Mouse (Mus musculus) thymus, postnatal 10 days (tissue): ENCODE measurements around the gene Ccdc106.

Experiments used
- DNase-seq, 2 experiments: peaks; one replicate each; pipeline ENCODE4 v3.0.0; 2021; ENCODE audit warnings: low spot score in 2 of 2

Gene Ccdc106

DNA sequence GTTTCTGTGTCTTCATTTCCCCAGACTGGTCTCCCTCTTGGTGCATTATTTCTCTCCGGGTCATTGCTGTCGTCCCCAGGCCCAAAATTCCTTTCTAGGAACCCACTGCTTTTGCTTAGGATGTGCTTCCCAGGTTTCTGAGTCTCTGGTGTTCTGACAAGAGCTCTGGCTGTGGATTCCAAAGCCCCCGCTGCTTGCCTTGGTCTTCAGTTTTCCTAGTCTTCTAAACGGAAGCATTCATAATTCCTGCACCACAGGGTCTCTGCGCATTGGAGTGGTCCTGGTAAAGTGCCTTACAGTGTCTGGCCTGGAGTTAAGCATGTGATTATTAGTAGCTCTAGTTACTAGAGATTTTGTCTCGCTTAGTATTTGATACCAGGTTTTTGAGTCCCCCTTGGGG lies 60.5 kb downstream of the Ccdc106 start:
- no peak for DNase-seq

DNA sequence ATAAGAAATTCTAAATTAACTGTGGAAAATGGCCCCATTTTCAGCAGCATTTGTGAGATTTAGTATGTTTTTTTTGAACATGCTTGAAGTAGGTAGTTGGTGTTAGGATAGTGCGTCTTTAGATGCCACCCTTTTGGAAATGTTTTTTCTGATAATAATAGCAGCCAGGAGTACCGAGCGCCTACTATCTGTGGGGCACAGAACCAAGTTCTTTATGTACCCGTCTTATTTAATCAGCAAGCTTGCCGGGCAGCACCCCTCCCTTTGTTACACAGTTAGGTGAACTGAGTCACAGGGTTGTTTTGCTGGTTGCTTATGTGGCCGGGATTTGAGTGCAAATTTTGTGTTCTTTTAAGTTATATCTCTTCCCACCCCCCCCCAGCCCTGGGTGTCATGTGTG lies 60.9 kb downstream of the Ccdc106 start:
- DNase-seq, result no peak

DNA sequence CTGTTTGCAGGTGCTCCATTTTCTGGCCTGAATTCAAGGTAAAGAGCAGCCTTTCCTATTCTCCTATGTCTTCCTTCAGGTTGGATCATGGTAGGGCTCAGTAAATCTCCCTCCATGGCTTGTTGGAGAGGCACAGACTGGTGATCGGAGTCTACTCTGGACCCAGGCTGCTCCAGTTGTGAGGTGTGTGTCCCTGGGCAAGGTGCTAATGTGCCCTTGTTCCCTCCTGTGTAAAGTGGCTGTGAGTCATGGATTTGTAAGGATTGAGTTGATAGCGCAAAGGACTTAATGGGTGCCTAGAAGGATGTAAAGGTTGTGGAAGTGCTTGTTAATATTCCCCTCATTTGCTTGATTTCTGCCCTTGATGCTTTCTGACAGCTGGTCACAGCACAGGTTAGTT lies 61.6 kb downstream of the Ccdc106 start:
- no peak for DNase-seq

DNA sequence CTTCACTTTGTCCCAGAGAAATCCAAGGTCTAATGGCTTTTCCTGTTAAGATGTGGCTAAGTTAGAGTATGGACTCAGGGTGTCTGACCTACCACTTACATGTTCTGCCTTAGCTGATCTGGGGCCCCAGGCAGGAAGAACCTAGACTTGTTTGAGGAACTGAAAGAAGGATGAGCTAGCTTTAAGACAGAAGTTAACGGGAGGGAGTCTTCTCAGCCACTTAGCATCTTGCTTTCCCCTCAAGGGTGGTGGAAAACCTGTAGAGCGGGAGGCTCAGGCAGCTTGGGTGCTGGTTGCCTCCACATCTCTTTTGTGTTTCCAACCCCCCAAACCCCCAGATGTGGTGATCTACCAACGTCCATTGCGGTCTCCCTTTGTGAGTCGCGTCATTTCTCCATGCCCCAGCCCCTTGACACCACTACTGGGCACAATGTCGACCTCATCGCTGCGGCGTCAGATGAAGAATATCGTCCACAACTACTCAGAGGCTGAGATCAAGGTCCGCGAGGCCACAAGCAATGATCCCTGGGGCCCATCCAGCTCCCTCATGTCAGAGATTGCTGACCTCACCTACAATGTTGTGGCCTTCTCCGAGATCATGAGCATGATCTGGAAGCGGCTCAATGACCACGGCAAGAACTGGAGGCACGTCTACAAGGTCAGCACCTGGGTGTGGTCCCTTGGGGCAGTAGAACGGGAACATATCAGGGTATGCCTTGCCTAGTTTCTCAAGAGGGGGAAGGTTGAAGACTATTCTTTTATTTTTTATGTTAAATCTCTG lies 63.2 kb downstream of the Ccdc106 start:
- no peak for DNase-seq

DNA sequence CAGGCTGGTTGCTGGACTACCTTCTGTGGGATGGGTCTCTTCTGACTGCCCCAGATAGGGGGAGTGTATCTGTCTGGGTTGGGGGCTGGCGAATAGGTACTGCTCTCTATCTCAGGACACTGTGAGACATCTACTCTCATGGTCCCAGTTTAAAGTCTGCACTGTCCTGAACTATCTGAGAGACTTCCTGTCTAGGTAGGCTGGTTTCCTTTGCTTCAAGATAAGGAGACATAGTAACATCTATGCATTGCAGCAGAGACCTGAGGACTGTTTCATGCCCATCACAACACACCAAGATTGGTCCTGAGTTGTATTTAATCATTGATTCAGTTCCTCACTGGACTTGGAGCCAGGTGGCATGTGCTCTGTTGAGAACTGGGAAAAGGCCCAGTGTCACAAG lies 65.2 kb downstream of the Ccdc106 start:
- DNase-seq, result no peak

DNA sequence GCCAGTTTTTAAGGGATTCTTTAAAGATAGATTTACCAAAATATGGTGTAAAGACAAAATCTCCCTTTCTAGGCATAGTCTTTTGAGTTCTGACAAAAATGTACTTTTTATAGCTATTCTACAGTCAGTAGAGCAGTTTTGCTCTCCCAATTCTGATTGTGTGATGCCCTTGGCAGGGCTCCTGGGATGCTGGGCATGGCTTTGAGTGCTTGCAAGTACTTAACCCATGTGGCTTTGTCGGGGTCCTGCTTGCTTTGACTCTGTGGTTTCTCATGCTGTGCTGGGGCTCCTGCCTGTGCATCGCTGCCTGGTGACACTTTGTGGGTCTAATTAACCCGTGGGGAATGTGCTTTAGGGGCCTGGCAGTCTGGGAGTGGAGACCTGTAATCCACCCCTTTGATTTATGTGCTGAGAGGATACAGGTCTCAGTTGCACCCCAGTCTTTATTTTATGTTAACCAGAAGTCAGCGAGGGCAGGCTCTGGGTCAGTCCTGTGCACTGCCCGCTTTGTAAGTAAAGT lies 66.6 kb downstream of the Ccdc106 start:
- DNase-seq, result no peak

DNA sequence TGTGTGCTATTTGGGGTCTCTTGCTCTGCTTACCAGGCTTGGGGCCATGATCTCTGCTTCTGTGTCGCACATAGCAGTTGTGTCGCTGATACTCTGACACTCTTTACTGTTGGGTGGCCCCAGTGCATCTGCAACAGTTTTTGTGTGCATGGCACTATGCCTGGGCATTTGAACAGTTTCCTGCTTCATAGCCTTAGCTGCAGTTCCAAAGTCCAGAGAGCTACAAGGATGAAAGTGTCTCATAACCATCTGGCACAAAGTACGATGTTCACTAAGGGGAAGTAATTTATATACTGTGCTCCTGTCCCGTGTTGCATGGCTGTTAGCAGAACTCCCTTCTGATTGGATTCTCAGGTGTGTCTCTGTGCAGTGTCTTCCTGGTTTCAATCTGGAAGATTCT lies 67.5 kb downstream of the Ccdc106 start:
- DNase-seq, result no peak

DNA sequence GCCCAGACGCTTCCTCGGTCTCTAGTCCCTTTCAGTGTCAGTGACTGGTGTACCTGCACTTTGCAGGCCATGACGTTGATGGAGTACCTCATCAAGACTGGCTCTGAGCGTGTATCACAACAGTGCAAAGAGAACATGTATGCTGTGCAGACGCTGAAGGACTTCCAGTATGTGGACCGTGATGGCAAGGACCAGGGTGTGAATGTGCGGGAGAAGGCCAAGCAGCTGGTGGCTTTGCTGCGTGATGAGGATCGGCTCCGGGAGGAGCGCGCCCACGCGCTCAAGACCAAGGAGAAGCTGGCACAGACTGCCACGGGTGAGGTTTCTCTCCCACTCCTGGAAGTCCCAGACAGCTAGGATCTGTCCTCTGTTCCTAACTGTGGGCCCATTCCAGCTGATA lies 69.5 kb downstream of the Ccdc106 start:
- DNase-seq, result no peak

DNA sequence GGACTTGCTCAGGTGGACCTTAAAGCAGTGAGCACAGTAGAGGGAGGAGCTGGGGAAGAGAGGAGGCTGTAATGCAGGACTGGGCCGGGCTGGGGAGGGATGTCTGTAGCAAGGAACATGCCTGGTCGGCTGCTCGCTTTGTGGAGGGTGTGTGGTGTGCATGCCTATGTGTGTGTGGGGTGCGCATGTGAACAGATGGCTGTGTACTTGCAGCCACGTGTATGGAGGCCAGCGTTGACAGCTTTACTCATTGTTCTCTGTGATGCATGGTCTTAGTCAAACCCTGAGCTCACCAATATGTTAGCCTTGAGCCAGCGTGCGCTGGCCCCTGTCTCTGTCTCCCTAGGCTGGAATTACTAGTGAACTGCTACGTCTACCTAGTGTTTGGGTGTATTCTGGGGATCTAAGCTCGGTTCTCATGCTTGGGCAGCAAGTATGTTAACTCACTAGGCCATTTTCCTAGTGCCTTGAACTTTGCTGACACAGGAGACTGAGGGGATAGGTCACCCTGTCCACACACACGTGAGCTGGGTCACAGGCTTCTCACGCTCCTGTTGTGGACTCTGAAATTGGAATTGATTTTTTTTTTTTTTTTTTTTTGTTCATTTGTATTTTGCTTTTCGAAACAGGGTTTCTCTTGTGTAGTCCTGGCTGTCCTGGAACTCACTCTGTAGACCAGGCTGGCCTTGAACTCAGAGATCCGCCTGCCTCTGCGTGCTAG lies 70.8 kb downstream of the Ccdc106 start:
- DNase-seq, result no peak

DNA sequence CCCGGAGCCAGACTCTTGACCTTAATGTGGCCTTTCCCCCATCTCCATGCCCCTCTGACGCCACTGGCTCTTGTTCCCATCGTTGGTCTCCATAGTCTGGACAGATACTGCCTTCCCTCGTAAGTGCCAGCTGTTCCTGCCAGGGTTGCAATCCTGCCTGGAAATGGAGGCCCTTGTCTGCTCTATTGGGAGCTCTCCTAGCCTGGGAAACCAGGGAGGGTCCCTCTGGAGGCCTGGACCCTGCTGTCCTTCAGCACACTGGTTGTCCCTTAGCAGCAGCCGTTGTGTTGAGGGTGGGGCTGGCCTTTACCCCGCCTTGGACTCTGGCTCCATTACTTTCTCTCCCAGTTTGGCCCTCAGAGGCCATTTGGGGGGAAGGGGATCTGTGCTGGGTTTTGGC lies 72.0 kb downstream of the Ccdc106 start:
- DNase-seq, result no peak

DNA sequence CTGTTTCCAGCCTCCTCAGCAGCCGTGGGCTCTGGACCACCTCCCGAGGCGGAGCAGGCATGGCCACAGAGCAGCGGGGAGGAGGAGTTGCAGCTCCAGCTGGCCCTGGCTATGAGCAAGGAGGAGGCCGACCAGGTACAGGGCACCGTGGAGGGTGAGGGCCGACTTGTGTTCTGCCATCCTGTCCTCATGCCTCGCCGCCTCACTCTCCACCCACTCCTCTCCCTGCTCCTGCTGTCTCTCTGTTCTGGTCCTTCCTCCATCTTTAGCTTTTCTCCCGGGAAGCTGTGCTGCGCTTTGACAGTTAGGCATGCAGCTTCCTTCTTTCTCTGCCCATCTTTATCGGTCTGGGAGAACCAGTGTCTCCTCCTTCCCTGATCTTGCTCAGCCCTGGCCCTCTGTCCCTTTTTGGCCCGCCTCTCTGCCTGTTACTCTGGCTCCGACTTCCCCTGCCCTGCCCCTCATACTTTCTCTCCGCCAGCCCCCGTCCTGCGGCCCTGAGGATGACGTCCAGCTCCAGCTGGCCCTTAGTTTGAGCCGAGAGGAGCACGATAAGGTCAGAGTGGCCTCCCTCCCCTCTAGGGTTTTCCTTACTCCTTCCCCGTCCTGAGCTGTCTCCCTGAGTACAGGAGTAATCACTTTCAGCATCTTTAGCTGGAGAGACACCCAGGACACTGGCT lies 72.6 kb downstream of the Ccdc106 start:
- no peak for DNase-seq

DNA sequence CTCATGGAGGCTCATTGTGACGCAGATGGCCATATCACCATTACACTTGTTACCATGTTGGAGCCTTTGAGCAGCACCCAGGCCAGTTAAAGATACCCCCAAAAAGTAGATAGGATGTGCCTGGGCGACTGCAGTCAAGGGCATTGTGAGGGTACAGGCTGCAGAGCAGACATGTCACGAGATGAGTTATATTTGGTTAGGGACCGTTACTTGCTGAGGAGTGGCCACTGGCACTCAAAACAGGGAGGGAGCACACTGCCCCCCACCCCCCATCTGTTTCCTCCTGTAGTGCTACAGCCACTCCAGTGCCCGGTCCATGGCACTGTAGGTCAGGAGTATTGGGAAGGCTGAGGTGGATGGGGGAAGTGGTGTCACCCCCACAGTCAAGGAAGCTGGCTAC lies 78.4 kb downstream of the Ccdc106 start:
- no peak for DNase-seq

DNA sequence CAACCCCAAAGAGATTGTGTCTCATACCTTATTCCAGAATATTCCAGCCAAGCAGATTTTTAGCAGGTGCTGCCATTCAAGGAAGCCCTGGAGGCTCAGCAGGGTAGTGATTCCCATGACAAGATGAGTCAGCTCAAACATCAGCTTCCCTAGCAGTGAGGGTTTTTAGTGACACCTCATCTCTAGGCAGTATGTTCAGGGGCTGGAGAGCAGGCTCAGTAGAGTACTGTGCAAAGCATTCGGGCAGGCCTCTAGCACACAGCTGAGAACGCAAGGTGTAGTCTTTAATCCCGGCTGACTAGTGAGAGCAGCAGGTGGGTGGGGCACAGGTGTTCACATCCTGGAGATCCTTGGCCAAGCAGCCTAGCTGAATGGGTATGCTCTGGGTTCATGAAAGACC lies 79.4 kb downstream of the Ccdc106 start:
- DNase-seq, result no peak

DNA sequence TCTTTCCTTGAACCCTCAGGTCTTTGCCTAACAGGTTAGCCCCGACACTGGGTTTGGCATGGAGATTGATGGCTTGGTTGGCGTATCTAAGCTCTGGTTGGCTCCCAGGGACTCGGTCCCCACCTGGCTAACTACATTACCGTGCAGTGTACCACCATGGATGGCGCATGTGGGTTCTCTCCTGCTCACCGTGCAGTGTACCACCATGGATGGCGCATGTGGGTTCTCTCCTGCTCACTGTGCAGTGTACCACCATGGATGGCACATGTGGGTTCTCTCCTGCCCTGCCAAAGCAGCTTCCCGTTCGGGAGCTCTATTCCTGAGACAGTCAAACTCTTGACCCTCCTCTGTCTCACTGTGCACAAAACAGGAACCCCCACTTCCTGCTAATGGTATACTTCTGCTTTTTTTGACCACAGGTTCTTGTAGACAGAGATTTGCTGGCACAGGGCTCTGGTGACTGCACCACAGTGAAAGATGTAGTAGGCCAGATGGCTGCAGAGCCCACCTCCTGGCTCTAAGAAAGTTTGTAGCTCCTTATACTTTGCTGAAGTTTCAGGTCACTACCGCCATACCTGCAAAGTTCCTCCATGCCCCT lies 80.8 kb downstream of the Ccdc106 start:
- DNase-seq, result no peak

DNA sequence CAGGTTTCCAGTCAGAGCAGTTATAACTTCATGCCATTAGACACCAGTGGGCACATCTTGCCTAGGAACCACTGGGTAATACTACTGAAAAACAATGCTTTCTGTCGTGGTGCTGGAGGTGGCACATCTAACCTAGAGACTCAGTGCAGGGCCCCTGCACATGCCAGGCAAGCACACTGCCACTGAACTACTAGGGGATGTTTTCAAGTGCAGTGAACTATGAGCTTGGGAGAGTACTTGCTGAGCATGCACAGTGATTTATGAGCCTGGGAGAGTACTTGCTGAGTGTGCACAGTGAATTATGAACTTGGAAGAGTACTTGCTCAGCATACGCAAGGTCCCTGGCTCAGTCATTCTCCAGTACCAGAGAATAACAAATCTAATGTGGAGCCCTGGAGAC lies 82.2 kb downstream of the Ccdc106 start:
- no peak for DNase-seq

DNA sequence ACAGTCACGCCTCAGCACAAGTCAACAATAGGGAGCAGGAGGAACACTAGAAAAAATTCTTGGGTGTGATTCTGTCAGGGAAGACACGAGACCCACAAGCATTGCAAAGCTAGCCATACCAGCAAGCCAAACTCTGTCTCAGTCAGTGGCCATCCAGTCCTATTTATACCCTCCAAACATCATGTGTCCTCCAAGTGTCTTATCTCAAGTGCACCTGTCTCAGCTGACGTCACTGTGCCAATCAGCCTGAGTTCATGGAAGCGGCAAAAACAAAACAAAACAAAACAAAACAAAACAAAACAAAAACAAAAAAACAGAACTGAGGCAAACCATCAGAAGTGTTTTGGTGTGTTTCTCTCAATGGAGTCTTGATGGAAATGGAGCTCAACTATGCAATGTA lies 87.9 kb downstream of the Ccdc106 start:
- no peak for DNase-seq

DNA sequence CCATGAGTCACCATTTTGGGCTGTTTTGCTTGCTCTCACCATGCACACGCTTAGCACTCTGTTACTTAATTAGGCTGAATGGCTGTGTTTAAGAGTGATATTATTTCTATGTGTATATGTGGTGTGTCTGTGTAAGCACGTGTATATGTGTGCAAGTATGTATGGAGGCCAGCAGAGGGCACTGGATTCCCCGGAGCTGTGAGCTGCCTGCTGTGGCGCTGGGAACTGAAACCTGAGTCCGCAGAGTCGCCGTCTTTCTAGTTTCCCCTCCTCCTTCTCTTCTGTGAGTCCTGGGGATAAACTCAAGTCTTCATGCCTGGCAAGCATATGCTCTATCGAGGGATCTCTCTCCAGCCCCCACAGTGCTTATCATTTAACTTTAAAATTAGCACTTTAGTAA lies 88.9 kb downstream of the Ccdc106 start:
- DNase-seq, result no peak
